8 mouse cellular contexts compared by ENCODE assay signal in the genomic region with DNA sequence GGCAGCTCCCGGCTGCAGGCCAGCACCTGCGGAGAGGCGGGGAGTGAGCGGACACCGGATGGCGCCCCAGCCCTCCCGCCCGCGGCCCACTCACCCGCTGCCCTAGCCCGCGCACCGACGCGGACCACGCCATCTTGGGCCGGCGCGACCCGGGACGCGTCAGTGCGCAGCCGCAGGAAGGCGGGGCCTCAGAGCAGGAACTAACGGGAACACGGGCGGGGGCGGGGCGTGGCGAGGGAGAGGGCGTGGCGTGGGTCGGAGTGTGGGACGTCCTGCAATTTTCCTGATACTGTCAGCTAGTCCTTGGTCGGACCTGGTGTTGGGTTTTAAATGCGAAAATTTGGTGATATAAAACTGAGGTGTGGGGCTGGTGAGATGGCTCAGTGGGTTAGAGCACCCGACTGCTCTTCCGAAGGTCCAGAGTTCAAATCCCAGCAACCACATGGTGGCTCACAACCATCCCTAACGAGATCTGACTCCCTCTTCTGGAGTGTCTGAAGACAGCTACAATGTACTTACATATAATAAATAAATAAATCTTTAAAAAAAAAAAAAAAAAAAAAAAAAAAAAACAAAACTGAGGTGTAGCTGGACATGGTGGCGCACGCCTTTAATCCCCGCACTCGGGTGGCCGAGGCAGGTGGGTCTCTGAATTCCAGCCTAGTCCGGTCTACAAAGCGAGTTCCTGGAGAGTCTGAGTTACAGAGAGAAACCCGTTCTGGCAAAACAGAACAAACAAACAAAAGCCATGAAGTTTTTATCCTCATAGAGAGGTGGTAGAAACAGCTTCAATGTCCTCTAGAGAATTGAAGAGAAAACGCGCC. TPM values are rescaled to one million over a fixed set of nuclear protein-coding genes. Genes with fewer than 3 reads are reported as not detected.
A peak's percentile ranks its signal among the peaks of the same experiment; 100 is the strongest.
DNase-seq lines count a peak whose midpoint lies in the region; ATAC-seq lines count a peak whose summit lies in the region.

No protein-coding gene starts in this region.

- ATAC-seq in inflammation-experienced regulatory T-cells, adult 6 months: peak; percentile 75

- peaks cover 52% of the 10 kb centered on the region for H3K4me1 ChIP-seq in megakaryocyte, embryonic 14.5 days

- H3K4me3 ChIP-seq in megakaryocyte, embryonic 14.5 days (replicated peaks): peak overlapping the region; percentile 100

- DNase-seq in adrenal gland, adult (ENCODE audit: inconsistent age in 2 of 2, low spot score in 1 of 2): peak; percentile 90 to 94
- peak; percentile 94 for DNase-seq in embryo, embryonic 10 days (ENCODE audit: low spot score)
- DNase-seq in gastrocnemius, postnatal 14 days: peak; percentile 94
- DNase-seq in left cerebral cortex, adult 9 months (ENCODE audit: low spot score in 2 of 2): peak; percentile 33 to 81
- DNase-seq in right cerebral cortex, adult 2 months (ENCODE audit: low spot score in 2 of 2): peak; percentile 84 to 85
- DNase-seq in urinary bladder, postnatal 10 days (ENCODE audit: low spot score): peak; percentile 56

- intact Hi-C loops in gastrocnemius, postnatal 14 days (cut with DNase I; ENCODE audit: low total_unique reads): loop anchor here (10.0 kb wide), 1 partner anchor 213 kb away; no protein-coding TSS in a partner anchor

- no peaks in the 10 kb centered on the region for H3K27me3 ChIP-seq in megakaryocyte, embryonic 14.5 days (replicated peaks)

- peaks cover 37% of the 10 kb centered on the region for H3K36me3 ChIP-seq in megakaryocyte, embryonic 14.5 days (replicated peaks; ENCODE audit: low read length)

- no peaks in the 10 kb centered on the region for H3K9me3 ChIP-seq in megakaryocyte, embryonic 14.5 days

RNA-seq across cellular contexts. Expression of gene Mrps24, which starts 7.7 kb away (rescaled TPM):
- 10 to 100 TPM; 83.5 to 84.2 TPM for total RNA-seq in gastrocnemius, postnatal 14 days (2021)
- polyA plus RNA-seq in inflammation-experienced regulatory T-cells, adult 6 months (2017; shearing (Covaris generic)): 10 to 100 TPM; 32.6 to 72.2 (median 48.1) TPM
- 173 and 222 TPM in 2 replicates for polyA plus RNA-seq in megakaryocyte, embryonic 14.5 days (2012; ENCODE audit: insufficient read depth, low replicate concordance)

RNA-seq across cellular contexts. Expression of gene Urgcp, which starts 54.4 kb away (rescaled TPM):
- 10 to 100 TPM; 32.7 to 38.4 TPM for total RNA-seq in gastrocnemius, postnatal 14 days (2021)
- 1 to 10 TPM; 4.8 to 7.2 (median 6.3) TPM for polyA plus RNA-seq in inflammation-experienced regulatory T-cells, adult 6 months (2017; shearing (Covaris generic))
- polyA plus RNA-seq in megakaryocyte, embryonic 14.5 days (2012; ENCODE audit: insufficient read depth, low replicate concordance): 6.8 and 10.2 TPM in 2 replicates

Comparison
In these comparisons a context has a peak if more than half of its experiments do, and no peak if none do; other contexts are left out.
1. Peak in every context shown above with its lines: DNase-seq, ATAC-seq and H3K4me3 ChIP-seq.